Comparison of ENCODE assay signal across 8 mouse cellular contexts in the genomic region with DNA sequence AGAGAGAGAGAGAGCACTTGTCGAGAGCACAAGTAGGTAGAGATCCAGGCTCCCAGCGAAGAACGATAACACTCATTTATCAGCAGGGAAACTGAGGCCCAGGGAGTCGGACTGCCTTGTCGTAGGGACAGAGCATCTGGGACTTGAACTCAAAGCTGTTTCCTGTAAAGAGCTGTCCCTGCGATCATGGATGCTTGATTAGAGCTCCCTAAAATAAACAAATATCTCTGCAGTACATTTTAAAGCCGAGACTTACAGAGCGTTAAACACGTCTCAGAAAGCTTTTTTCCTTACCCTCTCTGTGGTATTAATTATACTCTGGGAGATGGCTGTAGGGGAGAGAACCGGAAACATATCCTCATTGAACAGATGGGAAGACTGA. TPM values are rescaled to one million over a fixed set of nuclear protein-coding genes. Genes with fewer than 3 reads are reported as not detected.
DNase-seq lines count a peak whose midpoint lies in the region; ATAC-seq and TF ChIP-seq lines count a peak whose summit lies in the region.

No protein-coding gene starts in this region.

- no peak for TF ChIP-seq POLR2A in bone marrow macrophage, adult 2 months (IDR thresholded peaks at IDR 0.05; ENCODE audit: borderline replicate concordance, low read depth, low read length)

- peaks cover 49% of the 10 kb centered on the region for H3K4me1 ChIP-seq in kidney, embryonic 15.5 days
- peaks cover 14% of the 10 kb centered on the region for H3K4me1 ChIP-seq in bone marrow macrophage, adult 2 months (ENCODE audit: control insufficient read depth, insufficient read depth, low read length)
- peaks cover 33% of the 10 kb centered on the region for H3K4me1 ChIP-seq in hindbrain, embryonic 12.5 days
- H3K4me1 ChIP-seq in midbrain, embryonic 14.5 days (ENCODE audit: control insufficient read depth, insufficient read depth, low read length): peaks cover 14% of the 10 kb centered on the region

- DNase-seq in kidney, postnatal 36 days: no peak
- no peak for DNase-seq in midbrain, embryonic 14.5 days
- DNase-seq in layer of hippocampus, postnatal 14 days (ENCODE audit: low spot score in 2 of 2): no peak
- DNase-seq in cerebellum, postnatal 36 days: no peak

- WGBS in kidney, embryonic 15.5 days: 32% methylated on average over 10 of the region's 10 CpGs
- WGBS in hindbrain, embryonic 12.5 days: 44% methylated on average over 10 of the region's 10 CpGs
- 44% methylated on average over 10 of the region's 10 CpGs for WGBS in midbrain, embryonic 14.5 days

- ATAC-seq in kidney, embryonic 15.5 days (replicated peaks; ENCODE audit: low FRiP score): no peak
- ATAC-seq in hindbrain, embryonic 12.5 days (ENCODE audit: low FRiP score): no peak
- no peak for ATAC-seq in midbrain, embryonic 14.5 days (ENCODE audit: low FRiP score, low TSS enrichment)
- ATAC-seq in granulocyte monocyte progenitor cell, adult 5-6 weeks (replicated peaks; ENCODE audit: poor library complexity, severe bottlenecking): no peak

- peaks cover 11% of the 10 kb centered on the region for H3K36me3 ChIP-seq in kidney, embryonic 15.5 days
- peaks cover 9% of the 10 kb centered on the region for H3K36me3 ChIP-seq in hindbrain, embryonic 12.5 days
- H3K36me3 ChIP-seq in midbrain, embryonic 14.5 days (ENCODE audit: control insufficient read depth, insufficient read depth, low read length): peaks cover 10% of the 10 kb centered on the region

- H3K4me2 ChIP-seq in kidney, embryonic 15.5 days: peak overlapping the region; percentile 65
- H3K4me2 ChIP-seq in hindbrain, embryonic 12.5 days (replicated peaks): peak overlapping the region; percentile 82
- peak overlapping the region; percentile 83 for H3K4me2 ChIP-seq in midbrain, embryonic 14.5 days (ENCODE audit: low read length)

- peak overlapping the region; percentile 90 for H3K27ac ChIP-seq in kidney, embryonic 15.5 days
- peak overlapping the region; percentile 76 for H3K27ac ChIP-seq in bone marrow macrophage, adult 2 months (ENCODE audit: insufficient read depth, low read depth, low read length)
- no peak overlapping the region for H3K27ac ChIP-seq in hindbrain, embryonic 12.5 days
- H3K27ac ChIP-seq in midbrain, embryonic 14.5 days (replicated peaks; ENCODE audit: low read depth, low read length): 0 out of 2 replicates have a peak overlapping the region, but pooled peaks have one; percentile 60

- no peaks in the 10 kb centered on the region for H3K9me3 ChIP-seq in kidney, embryonic 15.5 days (replicated peaks)
- no peaks in the 10 kb centered on the region for H3K9me3 ChIP-seq in hindbrain, embryonic 12.5 days (replicated peaks)
- no peaks in the 10 kb centered on the region for H3K9me3 ChIP-seq in midbrain, embryonic 14.5 days (ENCODE audit: control insufficient read depth, low read length)

- H3K4me3 ChIP-seq in kidney, embryonic 15.5 days (replicated peaks): peak overlapping the region; percentile 74
- H3K4me3 ChIP-seq in bone marrow macrophage, adult 2 months (ENCODE audit: insufficient read depth, low read length): peak overlapping the region; percentile 78
- peak overlapping the region; percentile 67 for H3K4me3 ChIP-seq in hindbrain, embryonic 12.5 days
- H3K4me3 ChIP-seq in midbrain, embryonic 14.5 days (replicated peaks; ENCODE audit: low read depth, low read length): peak overlapping the region; percentile 60

- peak overlapping the region; percentile 78 for H3K9ac ChIP-seq in kidney, embryonic 15.5 days
- 0 out of 2 replicates have a peak overlapping the region, but pooled peaks have one; percentile 75 for H3K9ac ChIP-seq in hindbrain, embryonic 12.5 days
- H3K9ac ChIP-seq in midbrain, embryonic 14.5 days (replicated peaks; ENCODE audit: low read length): peak overlapping the region; percentile 69; the same call in 1 of the 2 replicates

- H3K27me3 ChIP-seq in kidney, embryonic 15.5 days: no peaks in the 10 kb centered on the region
- no peaks in the 10 kb centered on the region for H3K27me3 ChIP-seq in hindbrain, embryonic 12.5 days
- no peaks in the 10 kb centered on the region for H3K27me3 ChIP-seq in midbrain, embryonic 14.5 days (ENCODE audit: control insufficient read depth, insufficient read depth, low read length)

- no peak for TF ChIP-seq CTCF in bone marrow macrophage, adult 2 months (IDR thresholded peaks at IDR 0.05; ENCODE audit: low read depth, low read length)

RNA-seq across cellular contexts. Expression of gene Arhgef1, which starts 0.7 kb away (rescaled TPM):
- 92.5 and 101 TPM in 2 replicates for polyA plus RNA-seq in kidney, embryonic 15.5 days (2015; fragmentation: Nextera tagmentation; extraction: Ambion mirVana)
- 197 and 204 TPM in 2 replicates for polyA plus RNA-seq in bone marrow macrophage, adult 2 months (2012; ENCODE audit: insufficient read depth, insufficient read length, missing spikeins)
- polyA plus RNA-seq in hindbrain, embryonic 12.5 days (2016; fragmentation: Nextera tagmentation; extraction: Ambion mirVana): 91.2 and 91.8 TPM in 2 replicates
- polyA plus RNA-seq in midbrain, embryonic 14.5 days (2014; fragmentation: Nextera tagmentation; extraction: Ambion mirVana): 44.7 and 51.0 TPM in 2 replicates
- total RNA-seq in layer of hippocampus, postnatal 14 days (2021): 10 to 100 TPM; 78.2 to 82.2 TPM
- 81.5 and 141 TPM in 2 replicates for total RNA-seq in granulocyte monocyte progenitor cell, adult 5-6 weeks (2014; fragmentation: Nextera tagmentation)
- total RNA-seq in granulocyte monocyte progenitor cell, adult 5-6 weeks (2017): 36.5 and 50.2 TPM in 2 replicates

RNA-seq across cellular contexts. Expression of gene Cd79a, which starts 6.3 kb away (rescaled TPM):
- polyA plus RNA-seq in kidney, embryonic 15.5 days (2015; fragmentation: Nextera tagmentation; extraction: Ambion mirVana): 1.8 TPM in 2 replicates
- not detected in 2 replicates for polyA plus RNA-seq in bone marrow macrophage, adult 2 months (2012; ENCODE audit: insufficient read depth, insufficient read length, missing spikeins)
- 0.23 and 0.36 TPM in 2 replicates for polyA plus RNA-seq in hindbrain, embryonic 12.5 days (2016; fragmentation: Nextera tagmentation; extraction: Ambion mirVana)
- 0.28 TPM in 1 of 2 replicates, not detected in the other for polyA plus RNA-seq in midbrain, embryonic 14.5 days (2014; fragmentation: Nextera tagmentation; extraction: Ambion mirVana)
- under 1 TPM; 0.37 to 0.43 TPM for total RNA-seq in layer of hippocampus, postnatal 14 days (2021)
- total RNA-seq in granulocyte monocyte progenitor cell, adult 5-6 weeks (2014; fragmentation: Nextera tagmentation): not detected in 2 replicates
- not detected in 2 replicates for total RNA-seq in granulocyte monocyte progenitor cell, adult 5-6 weeks (2017)

RNA-seq across cellular contexts. Expression of gene Rps19, which starts 19.3 kb away (rescaled TPM):
- polyA plus RNA-seq in kidney, embryonic 15.5 days (2015; fragmentation: Nextera tagmentation; extraction: Ambion mirVana): 2,383 and 2,806 TPM in 2 replicates
- 1,580 and 1,635 TPM in 2 replicates for polyA plus RNA-seq in bone marrow macrophage, adult 2 months (2012; ENCODE audit: insufficient read depth, insufficient read length, missing spikeins)
- 1,212 and 1,459 TPM in 2 replicates for polyA plus RNA-seq in hindbrain, embryonic 12.5 days (2016; fragmentation: Nextera tagmentation; extraction: Ambion mirVana)
- polyA plus RNA-seq in midbrain, embryonic 14.5 days (2014; fragmentation: Nextera tagmentation; extraction: Ambion mirVana): 1,428 and 1,598 TPM in 2 replicates
- 100 to 1,000 TPM; 452 TPM for total RNA-seq in layer of hippocampus, postnatal 14 days (2021)
- 4,360 and 4,453 TPM in 2 replicates for total RNA-seq in granulocyte monocyte progenitor cell, adult 5-6 weeks (2014; fragmentation: Nextera tagmentation)
- 1,417 and 1,663 TPM in 2 replicates for total RNA-seq in granulocyte monocyte progenitor cell, adult 5-6 weeks (2017)

RNA-seq across cellular contexts. Expression of gene Dmrtc2, which starts 33.6 kb away (rescaled TPM):
- not detected in 2 replicates for polyA plus RNA-seq in kidney, embryonic 15.5 days (2015; fragmentation: Nextera tagmentation; extraction: Ambion mirVana)
- not detected in 2 replicates for polyA plus RNA-seq in bone marrow macrophage, adult 2 months (2012; ENCODE audit: insufficient read depth, insufficient read length, missing spikeins)
- 0.27 TPM in 1 of 2 replicates, not detected in the other for polyA plus RNA-seq in hindbrain, embryonic 12.5 days (2016; fragmentation: Nextera tagmentation; extraction: Ambion mirVana)
- polyA plus RNA-seq in midbrain, embryonic 14.5 days (2014; fragmentation: Nextera tagmentation; extraction: Ambion mirVana): not detected in 2 replicates
- not detected for total RNA-seq in layer of hippocampus, postnatal 14 days (2021)
- not detected in 2 replicates for total RNA-seq in granulocyte monocyte progenitor cell, adult 5-6 weeks (2014; fragmentation: Nextera tagmentation)
- total RNA-seq in granulocyte monocyte progenitor cell, adult 5-6 weeks (2017): not detected in 2 replicates

RNA-seq across cellular contexts. Expression of gene Lypd4, which starts 33.7 kb away (rescaled TPM):
- polyA plus RNA-seq in kidney, embryonic 15.5 days (2015; fragmentation: Nextera tagmentation; extraction: Ambion mirVana): not detected in 2 replicates
- polyA plus RNA-seq in bone marrow macrophage, adult 2 months (2012; ENCODE audit: insufficient read depth, insufficient read length, missing spikeins): not detected in 2 replicates
- not detected in 2 replicates for polyA plus RNA-seq in hindbrain, embryonic 12.5 days (2016; fragmentation: Nextera tagmentation; extraction: Ambion mirVana)
- polyA plus RNA-seq in midbrain, embryonic 14.5 days (2014; fragmentation: Nextera tagmentation; extraction: Ambion mirVana): not detected in 2 replicates
- not detected for total RNA-seq in layer of hippocampus, postnatal 14 days (2021)
- total RNA-seq in granulocyte monocyte progenitor cell, adult 5-6 weeks (2014; fragmentation: Nextera tagmentation): not detected in 2 replicates
- not detected in 2 replicates for total RNA-seq in granulocyte monocyte progenitor cell, adult 5-6 weeks (2017)
